Mouse (Mus musculus) G1E (cell line): ENCODE data around the gene Sorcs2. TPM values are rescaled to one million over a fixed set of nuclear protein-coding genes. Genes with fewer than 3 reads are reported as not detected.

Experiments used
- ATAC-seq: 2 replicates; pipeline ENCODE4 v1.8.0; 2016; ENCODE audit warnings: mild to moderate bottlenecking; ENCODE audit not compliant: insufficient number of reproducible peaks, poor library complexity, low FRiP score, severe bottlenecking; ENCODE audit errors: extremely low read depth
- DNase-seq: peaks from one replicate; pipeline ENCODE4 v3.0.0; 2012; ENCODE audit warnings: low spot score
- H3K27me3 ChIP-seq: 2 replicates; pipeline ENCODE4 v1.6.1; 2012; ENCODE audit warnings: mild to moderate bottlenecking, low read length, inconsistent platforms; ENCODE audit not compliant: insufficient read depth
- H3K36me3 ChIP-seq: replicated peaks from 2 replicates; pipeline ENCODE3; 2012; ENCODE audit warnings: mild to moderate bottlenecking, inconsistent platforms
- H3K4me1 ChIP-seq: 2 replicates; pipeline ENCODE4 v1.6.1; 2012; ENCODE audit warnings: low read depth, low read length, inconsistent platforms, mixed read lengths; ENCODE audit not compliant: insufficient read depth
- H3K4me3 ChIP-seq: 2 replicates; pipeline ENCODE4 v1.5.1; 2012; ENCODE audit warnings: low read depth, mild to moderate bottlenecking, inconsistent platforms, low read length, moderate library complexity, mixed read lengths
- H3K9me3 ChIP-seq: replicated peaks from 2 replicates; pipeline ENCODE4 v1.6.1; 2012; ENCODE audit warnings: inconsistent platforms
- CTCF ChIP-seq: IDR thresholded peaks from 2 replicates; pipeline ENCODE4 v1.5.1; 2012; ENCODE audit warnings: low read depth, low read length, inconsistent platforms, mixed read lengths
- GATA1 ChIP-seq: IDR thresholded peaks from 2 replicates; pipeline ENCODE4 v1.6.1; 2012; ENCODE audit warnings: borderline replicate concordance, low read length, inconsistent platforms, mixed read lengths
- GATA2 ChIP-seq: IDR thresholded peaks from 2 replicates; pipeline ENCODE4 v1.6.1; 2012; ENCODE audit warnings: low read depth, low read length, inconsistent platforms, borderline replicate concordance
- POLR2AphosphoS5 ChIP-seq: IDR thresholded peaks from 2 replicates; pipeline ENCODE4 v1.6.1; 2012; ENCODE audit warnings: low read depth, low read length, inconsistent platforms; ENCODE audit not compliant: insufficient replicate concordance
- TAL1 ChIP-seq: conservative IDR thresholded peaks from 2 replicates; pipeline ENCODE4 v1.6.1; 2012; ENCODE audit warnings: low read depth, low read length, inconsistent platforms, mixed read lengths
- polyA plus RNA-seq: library from polyadenylated mRNA; stranded (reverse); fragments of >175 nt; gene quantifications from 2 replicates; pipeline ENCODE4 v1.2.3, GENCODE M21; 2012
- total RNA-seq, 2 experiments: library from RNA; stranded (forward) in 1 of 2; stranded (reverse) in 1 of 2; fragments of 200-1000 nt in 1 of 2; fragments of >200 nt in 1 of 2; fragmentation: Nextera tagmentation in 1 of 2; gene quantifications; 2 replicates each; pipeline ENCODE4 v1.2.3; 2014 to 2017

The Sorcs2 gene
- total and polyA plus RNA-seq, 3 experiments, result 0.04 to 0.22 TPM; not detected in 1

- DNase-seq (no peak), ATAC-seq (no peak)
- Histone ChIP-seq H3K9me3 (no peaks in the 10 kb centered on the region), H3K4me1 (no peaks in the 10 kb centered on the region), H3K4me3 (no peak overlapping the region), H3K27me3 (no peaks in the 10 kb centered on the region), H3K36me3 (no peaks in the 10 kb centered on the region)
- no peak for TF ChIP-seq GATA2
- no peak for TF ChIP-seq GATA1
- TF ChIP-seq TAL1, result no peak
- no peak for TF ChIP-seq CTCF
- no peak for TF ChIP-seq POLR2AphosphoS5
Measured at GRCm38 (mm10) chr5:36075172-36076074, 322.5 kb downstream of the Sorcs2 start.

- ATAC-seq (no peak), DNase-seq (no peak)
- H3K4me3 ChIP-seq, result no peak overlapping the region
- TF ChIP-seq CTCF (no peak), GATA1 (no peak), GATA2 (no peak), TAL1 (no peak), POLR2AphosphoS5 (no peak)
- H3K27me3 ChIP-seq, result no peaks in the 10 kb centered on the region
- H3K9me3 ChIP-seq, result no peaks in the 10 kb centered on the region
- H3K36me3 ChIP-seq, result no peaks in the 10 kb centered on the region
- no peaks in the 10 kb centered on the region for H3K4me1 ChIP-seq
Measured at GRCm38 (mm10) chr5:36069503-36070360, 328.2 kb downstream of the Sorcs2 start.

DNA sequence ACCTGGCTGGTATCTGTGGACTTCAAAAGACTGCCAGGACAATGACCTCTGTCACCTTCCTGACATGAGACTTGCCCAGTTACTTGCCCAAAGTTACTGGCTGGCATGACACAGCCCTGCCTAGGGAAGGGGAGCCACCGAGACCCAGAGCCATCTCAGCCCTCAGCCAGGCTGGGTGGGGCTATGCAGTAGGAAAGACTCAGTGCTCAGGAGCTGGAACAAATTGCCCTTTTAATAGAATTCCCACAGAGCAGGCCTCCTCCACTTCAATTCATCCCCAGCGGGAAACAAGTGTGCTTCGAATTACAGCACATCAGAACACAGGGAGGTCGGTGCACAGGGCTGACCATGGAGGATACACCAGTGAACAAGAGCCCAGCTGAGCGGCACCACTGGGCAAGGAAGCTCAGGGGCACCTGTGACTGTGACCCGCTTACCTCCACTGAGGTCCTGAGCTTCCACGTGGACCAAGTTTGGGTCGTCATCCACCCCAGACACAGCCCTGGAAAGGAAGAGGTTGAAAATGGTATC, 330.2 kb downstream of the Sorcs2 start:
- no peaks in the 10 kb centered on the region for H3K9me3 ChIP-seq
- TF ChIP-seq CTCF, result no peak
- ATAC-seq (no peak), DNase-seq (no peak)
- H3K4me3 ChIP-seq, result no peak overlapping the region
- H3K27me3 ChIP-seq, result no peaks in the 10 kb centered on the region
- no peaks in the 10 kb centered on the region for H3K4me1 ChIP-seq
- H3K36me3 ChIP-seq, result no peaks in the 10 kb centered on the region

GRCm38 (mm10) chr5:36057804-36058322, 340.1 kb downstream of the Sorcs2 start:
- ATAC-seq, result no peak

GRCm38 (mm10) chr5:36056921-36057320, 341.0 kb downstream of the Sorcs2 start:
- no peaks in the 10 kb centered on the region for H3K9me3 ChIP-seq
- H3K4me3 ChIP-seq, result no peak overlapping the region
- no peak for TF ChIP-seq CTCF
- DNase-seq, result no peak
- no peaks in the 10 kb centered on the region for H3K36me3 ChIP-seq
- ATAC-seq, result no peak
- H3K27me3 ChIP-seq, result peaks cover 2% of the 10 kb centered on the region; the same call in 1 of the 2 replicates
- no peaks in the 10 kb centered on the region for H3K4me1 ChIP-seq

More at GRCm38 (mm10) chr5:36057804-36058322, 340.1 kb downstream of the Sorcs2 start:
- Histone ChIP-seq H3K27me3 (peaks cover 2% of the 10 kb centered on the region; the same call in 1 of the 2 replicates), H3K9me3 (no peaks in the 10 kb centered on the region), H3K36me3 (no peaks in the 10 kb centered on the region), H3K4me3 (no peak overlapping the region), H3K4me1 (no peaks in the 10 kb centered on the region)
- no peak for DNase-seq
- TF ChIP-seq GATA2, result no peak

GRCm38 (mm10) chr5:36055876-36056275, 342.1 kb downstream of the Sorcs2 start:
- Histone ChIP-seq H3K4me1 (no peaks in the 10 kb centered on the region), H3K4me3 (no peak overlapping the region), H3K36me3 (no peaks in the 10 kb centered on the region), H3K9me3 (no peaks in the 10 kb centered on the region), H3K27me3 (peaks cover 2% of the 10 kb centered on the region; the same call in 1 of the 2 replicates)
- DNase-seq (no peak), ATAC-seq (no peak)
- TF ChIP-seq GATA1 (no peak), TAL1 (no peak), GATA2 (no peak), CTCF (no peak), POLR2AphosphoS5 (no peak)
